Mouse (Mus musculus): ENCODE results near the gene Wdr75. TPM values are rescaled to one million over a fixed set of nuclear protein-coding genes. Genes with fewer than 3 reads are reported as not detected.

The Wdr75 gene
- total and polyA plus RNA-seq, 3 experiments: 12.5 to 137 (median 136) TPM

- no peak for TF ChIP-seq POLR2AphosphoS5 (IDR thresholded peaks at IDR 0.05; ENCODE audit: insufficient replicate concordance, low read depth, low read length)
- no peak for TF ChIP-seq GATA2 (IDR thresholded peaks at IDR 0.05; ENCODE audit: borderline replicate concordance, low read depth, low read length)
- TF ChIP-seq CTCF (IDR thresholded peaks at IDR 0.05; ENCODE audit: low read depth, low read length): no peak
- Histone ChIP-seq H3K4me3 (ENCODE audit: low read depth, low read length) (no peak overlapping the region), H3K9me3 (replicated peaks) (peaks cover 6% of the 10 kb centered on the region), H3K36me3 (replicated peaks) (no peaks in the 10 kb centered on the region), H3K27me3 (ENCODE audit: insufficient read depth, low read length) (no peaks in the 10 kb centered on the region), H3K4me1 (ENCODE audit: insufficient read depth, low read depth, low read length) (peaks cover 19% of the 10 kb centered on the region)
- ATAC-seq (ENCODE audit: extremely low read depth, insufficient number of reproducible peaks, low FRiP score, poor library complexity, severe bottlenecking) (no peak), DNase-seq (ENCODE audit: low spot score) (no peak)
Measured at GRCm38 (mm10) chr1:45866288-45867018, 71.5 kb downstream of the Wdr75 start.

GRCm38 (mm10) chr1:45868050-45868449, 73.1 kb downstream of the Wdr75 start:
- H3K36me3 ChIP-seq (replicated peaks): no peaks in the 10 kb centered on the region
- H3K4me3 ChIP-seq (ENCODE audit: low read depth, low read length): no peak overlapping the region
- ATAC-seq (ENCODE audit: extremely low read depth, insufficient number of reproducible peaks, low FRiP score, poor library complexity, severe bottlenecking): no peak
- TF ChIP-seq CTCF (IDR thresholded peaks at IDR 0.05; ENCODE audit: low read depth, low read length) (no peak), POLR2AphosphoS5 (IDR thresholded peaks at IDR 0.05; ENCODE audit: insufficient replicate concordance, low read depth, low read length) (no peak), GATA1 (IDR thresholded peaks at IDR 0.05; ENCODE audit: borderline replicate concordance, low read length) (no peak), TAL1 (conservative IDR thresholded peaks at IDR 0.05; ENCODE audit: low read depth, low read length) (no peak), GATA2 (IDR thresholded peaks at IDR 0.05; ENCODE audit: borderline replicate concordance, low read depth, low read length) (no peak)
- peaks cover 29% of the 10 kb centered on the region for H3K4me1 ChIP-seq (ENCODE audit: insufficient read depth, low read depth, low read length)
- no peaks in the 10 kb centered on the region for H3K27me3 ChIP-seq (ENCODE audit: insufficient read depth, low read length)
- no peak for DNase-seq (ENCODE audit: low spot score)
- peaks cover 4% of the 10 kb centered on the region for H3K9me3 ChIP-seq (replicated peaks)

DNA sequence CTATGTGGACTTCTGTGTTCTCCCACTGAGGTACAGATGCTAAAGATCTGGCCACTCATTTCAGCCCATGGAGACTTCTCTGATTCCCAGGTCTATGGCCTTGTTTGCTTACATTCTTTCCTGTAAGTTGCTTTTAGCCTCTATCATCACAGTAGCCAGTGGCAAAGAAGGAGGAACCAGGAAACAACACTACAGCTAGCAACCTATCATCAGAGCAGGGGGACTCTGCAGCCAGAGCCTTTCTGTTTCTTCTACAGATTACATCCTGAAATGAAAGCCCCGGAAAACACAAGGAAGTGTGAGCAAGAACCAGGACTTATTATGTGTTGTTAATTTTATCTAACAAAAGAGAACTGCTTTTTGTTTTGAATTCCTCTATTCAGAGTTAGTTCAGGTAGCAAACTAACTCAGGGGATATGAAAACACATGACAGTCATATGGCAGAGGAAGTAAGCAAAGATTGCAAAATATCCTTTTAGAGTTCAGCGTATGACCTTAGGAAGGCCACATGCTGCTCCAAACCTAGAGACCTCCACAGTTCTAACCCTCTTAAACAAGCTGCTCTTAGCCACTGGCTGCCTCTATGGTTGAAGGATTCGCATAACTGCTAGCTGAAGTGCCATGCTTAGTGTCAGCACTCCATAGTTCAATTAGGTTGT, 73.6 kb downstream of the Wdr75 start:
- Histone ChIP-seq H3K27me3 (ENCODE audit: insufficient read depth, low read length) (no peaks in the 10 kb centered on the region), H3K4me3 (ENCODE audit: low read depth, low read length) (no peak overlapping the region), H3K9me3 (replicated peaks) (peaks cover 1% of the 10 kb centered on the region; the same call in 1 of the 2 replicates), H3K36me3 (replicated peaks) (no peaks in the 10 kb centered on the region), H3K4me1 (ENCODE audit: insufficient read depth, low read depth, low read length) (peaks cover 33% of the 10 kb centered on the region)
- TF ChIP-seq CTCF (IDR thresholded peaks at IDR 0.05; ENCODE audit: low read depth, low read length): no peak
- TF ChIP-seq GATA1 (IDR thresholded peaks at IDR 0.05; ENCODE audit: borderline replicate concordance, low read length): no peak
- TF ChIP-seq POLR2AphosphoS5 (IDR thresholded peaks at IDR 0.05; ENCODE audit: insufficient replicate concordance, low read depth, low read length): no peak
- TF ChIP-seq TAL1 (conservative IDR thresholded peaks at IDR 0.05; ENCODE audit: low read depth, low read length): no peak
- TF ChIP-seq GATA2 (IDR thresholded peaks at IDR 0.05; ENCODE audit: borderline replicate concordance, low read depth, low read length): no peak
- DNase-seq (ENCODE audit: low spot score) (no peak), ATAC-seq (ENCODE audit: extremely low read depth, insufficient number of reproducible peaks, low FRiP score, poor library complexity, severe bottlenecking) (no peak)

Other genes with a start within 250 kb of the Wdr75 start
- gene Gm5269, start 95.1 kb downstream of the Wdr75 start, total RNA-seq (2014; fragmentation: Nextera tagmentation): not detected in 2 replicates
- not detected in 2 replicates for gene Gm5269, start 95.1 kb downstream of the Wdr75 start, total RNA-seq (2017)
- gene Gm5269, start 95.1 kb downstream of the Wdr75 start, polyA plus RNA-seq (2012): not detected in 2 replicates
- gene Slc40a1, start 131.4 kb downstream of the Wdr75 start, total RNA-seq (2014; fragmentation: Nextera tagmentation): 35.7 and 56.4 TPM in 2 replicates
- 37.3 and 43.3 TPM in 2 replicates for gene Slc40a1, start 131.4 kb downstream of the Wdr75 start, total RNA-seq (2017)
- gene Slc40a1, start 131.4 kb downstream of the Wdr75 start, polyA plus RNA-seq (2012): 2.9 and 3.0 TPM in 2 replicates